Mouse (Mus musculus): ENCODE results near the gene Scg3. TPM values are rescaled to one million over a fixed set of nuclear protein-coding genes. Genes with fewer than 3 reads are reported as not detected.

Scg3 gene
- polyA plus RNA-seq, 1 experiment from 2014 or later: 0.41 TPM

DNA sequence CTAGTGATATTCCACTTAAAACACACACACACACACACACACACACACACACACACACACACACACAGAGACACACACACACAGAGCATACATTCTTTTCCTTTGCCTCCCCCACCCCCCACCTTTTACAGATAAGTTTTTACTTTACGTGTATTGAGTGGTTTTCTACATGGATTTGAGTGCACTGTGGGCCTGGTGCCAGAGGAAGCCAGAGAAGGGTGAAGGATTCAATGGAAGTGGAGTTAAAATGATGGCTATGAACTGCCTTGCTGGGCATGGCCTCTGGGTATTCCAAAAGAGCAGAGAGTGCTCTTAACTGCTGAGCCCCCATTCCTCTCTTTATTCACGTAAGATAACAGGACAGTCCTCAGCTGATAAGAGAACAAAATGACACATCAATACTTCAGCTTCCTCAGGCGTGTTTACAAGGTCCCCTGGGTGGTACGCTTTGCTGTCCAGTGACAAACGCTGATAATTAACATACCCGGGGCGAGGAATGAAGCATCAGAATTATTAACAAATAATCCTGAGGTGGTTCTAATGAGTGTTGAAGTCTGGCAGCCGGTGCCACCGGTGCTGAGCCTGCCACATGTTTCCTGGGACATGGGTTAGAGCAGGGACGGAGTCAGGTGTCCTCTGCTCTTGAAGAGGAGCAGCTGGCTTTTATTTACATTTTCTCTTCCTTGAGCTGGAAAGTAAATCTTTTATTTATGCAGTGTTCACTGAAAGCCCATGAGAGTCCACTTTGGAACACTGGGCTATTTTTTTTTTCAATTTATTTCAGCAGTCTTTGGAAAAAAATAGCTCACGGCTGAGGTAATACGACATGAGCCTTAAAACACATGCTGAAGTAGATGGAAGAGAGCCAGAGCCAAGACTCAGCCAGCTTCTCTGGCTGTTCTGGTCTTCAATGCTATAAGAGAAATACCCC lies 29.6 kb downstream of the Scg3 start:
- H3K4me2 ChIP-seq (ENCODE audit: low read length): 0 out of 2 replicates have a peak overlapping the region, but pooled peaks have one; percentile 9
- 23% methylated on average over 12 of the region's 12 CpGs for WGBS
- no peak overlapping the region for H3K4me3 ChIP-seq (ENCODE audit: control insufficient read depth in 1 of 2, insufficient read depth in 1 of 2, low read depth in 1 of 2, low read length in 2 of 2)
- H3K27me3 ChIP-seq (ENCODE audit: control insufficient read depth, insufficient read depth, low read length): no peaks in the 10 kb centered on the region
- H3K27ac ChIP-seq (replicated peaks in 1 of 2; ENCODE audit: control insufficient read depth in 1 of 2, insufficient read depth in 1 of 2, low read depth in 2 of 2, low read length in 2 of 2): peak overlapping the region in 1 of 2 experiments; percentile 23; a peak in 1 of 4 replicates
- H3K36me3 ChIP-seq (ENCODE audit: control insufficient read depth, insufficient read depth, low read length): no peaks in the 10 kb centered on the region
- ATAC-seq (ENCODE audit: insufficient number of reproducible peaks, insufficient read depth, low FRiP score, low read depth): no peak
- peaks cover 5% of the 10 kb centered on the region in 2 experiments for H3K4me1 ChIP-seq (ENCODE audit: control insufficient read depth in 2 of 2, insufficient read depth in 2 of 2, low read length in 2 of 2)
- no peaks in the 10 kb centered on the region for H3K9me3 ChIP-seq (ENCODE audit: control insufficient read depth, low read length)
- no peak overlapping the region for H3K9ac ChIP-seq (ENCODE audit: low read length)

DNA sequence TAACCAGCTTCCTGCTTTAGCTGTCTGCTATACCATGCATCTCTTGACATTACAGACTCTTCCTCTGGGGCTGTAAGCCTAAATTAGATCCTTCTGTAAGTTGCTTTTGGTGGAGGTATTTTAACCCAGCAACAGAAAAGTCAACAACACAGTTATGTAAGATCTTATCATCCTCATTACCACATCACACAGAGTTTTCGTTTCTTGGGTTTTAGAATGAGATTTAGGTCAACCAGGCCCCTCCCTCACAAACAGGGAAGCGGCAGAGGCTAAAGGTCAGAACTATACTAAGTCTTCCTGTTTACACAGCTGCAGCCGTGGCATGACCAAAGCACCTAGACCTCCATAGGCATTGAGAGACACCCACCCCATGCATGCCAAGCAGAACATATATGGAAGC lies 38.5 kb downstream of the Scg3 start:
- Histone ChIP-seq H3K9ac (ENCODE audit: low read length) (no peak overlapping the region), H3K36me3 (ENCODE audit: control insufficient read depth, insufficient read depth, low read length) (no peaks in the 10 kb centered on the region), H3K27me3 (ENCODE audit: control insufficient read depth, insufficient read depth, low read length) (no peaks in the 10 kb centered on the region), H3K4me3 (ENCODE audit: control insufficient read depth in 1 of 2, insufficient read depth in 1 of 2, low read depth in 1 of 2, low read length in 2 of 2) (no peak overlapping the region), H3K4me1 (ENCODE audit: control insufficient read depth in 2 of 2, insufficient read depth in 2 of 2, low read length in 2 of 2) (no peaks in the 10 kb centered on the region), H3K4me2 (ENCODE audit: low read length) (no peak overlapping the region), H3K9me3 (ENCODE audit: control insufficient read depth, low read length) (no peaks in the 10 kb centered on the region), H3K27ac (replicated peaks in 1 of 2; ENCODE audit: control insufficient read depth in 1 of 2, insufficient read depth in 1 of 2, low read depth in 2 of 2, low read length in 2 of 2) (no peak overlapping the region)
- 48% methylated on average over 3 of the region's 3 CpGs for WGBS
- ATAC-seq (ENCODE audit: insufficient number of reproducible peaks, insufficient read depth, low FRiP score, low read depth): no peak

DNA sequence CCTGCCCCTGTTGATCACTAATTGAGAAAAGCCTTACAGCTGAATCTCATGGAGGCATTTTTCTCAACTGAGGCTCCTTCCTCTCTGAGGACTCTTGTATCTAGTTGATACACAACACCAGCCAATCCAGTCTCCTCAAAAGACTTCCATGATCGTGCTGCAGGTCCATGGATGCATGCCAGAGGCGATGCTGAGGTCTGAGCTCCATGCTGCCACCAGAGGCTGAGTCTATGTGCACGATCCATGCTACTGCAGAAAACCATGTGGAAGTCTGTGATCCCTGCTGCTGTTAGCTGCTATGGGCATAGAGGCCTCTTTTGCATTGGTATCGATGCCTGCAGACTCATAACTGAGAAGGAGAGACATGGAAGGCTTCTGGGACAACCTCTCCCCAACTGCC lies 49.6 kb downstream of the Scg3 start:
- Histone ChIP-seq H3K4me3 (ENCODE audit: control insufficient read depth in 1 of 2, insufficient read depth in 1 of 2, low read depth in 1 of 2, low read length in 2 of 2) (no peak overlapping the region), H3K36me3 (ENCODE audit: control insufficient read depth, insufficient read depth, low read length) (peaks cover 9% of the 10 kb centered on the region; the same call in 1 of the 2 replicates), H3K4me2 (ENCODE audit: low read length) (no peak overlapping the region), H3K27me3 (ENCODE audit: control insufficient read depth, insufficient read depth, low read length) (no peaks in the 10 kb centered on the region), H3K4me1 (ENCODE audit: control insufficient read depth in 2 of 2, insufficient read depth in 2 of 2, low read length in 2 of 2) (peaks cover 3 to 7% of the 10 kb centered on the region in 2 experiments; a peak in 2 of 4 replicates), H3K27ac (replicated peaks in 1 of 2; ENCODE audit: control insufficient read depth in 1 of 2, insufficient read depth in 1 of 2, low read depth in 2 of 2, low read length in 2 of 2) (no peak overlapping the region), H3K9me3 (ENCODE audit: control insufficient read depth, low read length) (0 out of 2 replicates have a peak, but pooled peaks cover 2% of the 10 kb centered on the region), H3K9ac (ENCODE audit: low read length) (no peak overlapping the region)
- WGBS: 73% methylated on average over 4 of the region's 4 CpGs
- no peak for ATAC-seq (ENCODE audit: insufficient number of reproducible peaks, insufficient read depth, low FRiP score, low read depth)

DNA sequence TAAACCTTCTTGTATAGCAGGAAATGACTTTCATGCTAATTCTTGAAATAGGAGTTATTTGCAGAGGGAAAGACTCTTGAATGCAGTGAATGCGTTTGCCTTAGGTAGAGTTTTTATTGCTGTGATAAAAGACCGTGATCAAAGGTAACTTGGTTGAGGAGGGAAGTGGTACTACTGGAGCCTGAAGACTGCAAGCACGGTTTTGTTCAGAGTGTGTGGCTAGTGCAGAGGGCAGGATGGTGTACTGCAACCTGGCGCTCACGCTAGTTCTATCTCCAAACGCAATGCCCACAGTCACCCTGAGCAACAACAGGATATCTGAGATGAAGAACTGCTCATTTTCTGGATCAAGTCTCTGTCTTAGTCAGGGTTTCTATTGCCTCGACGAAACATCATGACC lies 50.3 kb downstream of the Scg3 start:
- 0 out of 2 replicates have a peak, but pooled peaks cover 2% of the 10 kb centered on the region for H3K9me3 ChIP-seq (ENCODE audit: control insufficient read depth, low read length)
- no peak for ATAC-seq (ENCODE audit: insufficient number of reproducible peaks, insufficient read depth, low FRiP score, low read depth)
- no peak overlapping the region for H3K27ac ChIP-seq (replicated peaks in 1 of 2; ENCODE audit: control insufficient read depth in 1 of 2, insufficient read depth in 1 of 2, low read depth in 2 of 2, low read length in 2 of 2)
- peaks cover 9% of the 10 kb centered on the region; the same call in 1 of the 2 replicates for H3K36me3 ChIP-seq (ENCODE audit: control insufficient read depth, insufficient read depth, low read length)
- no peak overlapping the region for H3K9ac ChIP-seq (ENCODE audit: low read length)
- WGBS: 87% methylated on average over 8 of the region's 8 CpGs
- no peaks in the 10 kb centered on the region for H3K27me3 ChIP-seq (ENCODE audit: control insufficient read depth, insufficient read depth, low read length)
- H3K4me1 ChIP-seq (ENCODE audit: control insufficient read depth in 2 of 2, insufficient read depth in 2 of 2, low read length in 2 of 2): peaks cover 3 to 7% of the 10 kb centered on the region in 2 experiments; a peak in 2 of 4 replicates
- H3K4me3 ChIP-seq (ENCODE audit: control insufficient read depth in 1 of 2, insufficient read depth in 1 of 2, low read depth in 1 of 2, low read length in 2 of 2): no peak overlapping the region
- H3K4me2 ChIP-seq (ENCODE audit: low read length): no peak overlapping the region

DNA sequence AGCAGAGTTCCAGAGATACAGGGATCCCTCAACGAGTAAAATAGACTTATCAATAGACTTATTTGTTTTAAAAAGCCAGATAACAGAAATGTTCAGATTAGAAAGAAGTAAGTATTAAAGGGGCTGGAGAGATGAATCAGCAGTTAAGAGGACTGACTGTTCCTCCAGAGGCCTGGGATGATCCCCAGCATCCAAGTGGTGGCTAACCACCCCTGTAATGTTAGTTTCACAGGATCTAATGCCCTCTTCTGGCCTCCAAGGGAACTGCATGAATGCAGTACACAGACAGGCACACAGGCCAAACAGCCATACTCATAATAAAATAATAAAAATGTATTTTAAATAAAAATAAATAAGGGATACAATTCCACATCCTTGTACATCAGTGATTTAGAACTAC lies 51.0 kb downstream of the Scg3 start:
- Histone ChIP-seq H3K27me3 (ENCODE audit: control insufficient read depth, insufficient read depth, low read length) (no peaks in the 10 kb centered on the region), H3K9me3 (ENCODE audit: control insufficient read depth, low read length) (0 out of 2 replicates have a peak, but pooled peaks cover 2% of the 10 kb centered on the region), H3K4me1 (ENCODE audit: control insufficient read depth in 2 of 2, insufficient read depth in 2 of 2, low read length in 2 of 2) (peaks cover 3 to 7% of the 10 kb centered on the region in 2 experiments; a peak in 2 of 4 replicates), H3K9ac (ENCODE audit: low read length) (no peak overlapping the region), H3K36me3 (ENCODE audit: control insufficient read depth, insufficient read depth, low read length) (peaks cover 9% of the 10 kb centered on the region; the same call in 1 of the 2 replicates), H3K4me2 (ENCODE audit: low read length) (no peak overlapping the region), H3K27ac (replicated peaks in 1 of 2; ENCODE audit: control insufficient read depth in 1 of 2, insufficient read depth in 1 of 2, low read depth in 2 of 2, low read length in 2 of 2) (no peak overlapping the region), H3K4me3 (ENCODE audit: control insufficient read depth in 1 of 2, insufficient read depth in 1 of 2, low read depth in 1 of 2, low read length in 2 of 2) (no peak overlapping the region)
- ATAC-seq (ENCODE audit: insufficient number of reproducible peaks, insufficient read depth, low FRiP score, low read depth): no peak
- WGBS: 45% methylated on average over 1 of the region's 1 CpGs

- H3K27me3 ChIP-seq (ENCODE audit: control insufficient read depth, insufficient read depth, low read length): no peaks in the 10 kb centered on the region
- no peak overlapping the region for H3K4me2 ChIP-seq (ENCODE audit: low read length)
- H3K4me1 ChIP-seq (ENCODE audit: control insufficient read depth in 2 of 2, insufficient read depth in 2 of 2, low read length in 2 of 2): peaks cover 3 to 7% of the 10 kb centered on the region in 2 experiments; a peak in 2 of 4 replicates
- peaks cover 8% of the 10 kb centered on the region; the same call in 1 of the 2 replicates for H3K36me3 ChIP-seq (ENCODE audit: control insufficient read depth, insufficient read depth, low read length)
- WGBS: 59% methylated on average over 10 of the region's 10 CpGs
- H3K4me3 ChIP-seq (ENCODE audit: control insufficient read depth in 1 of 2, insufficient read depth in 1 of 2, low read depth in 1 of 2, low read length in 2 of 2): no peak overlapping the region
- H3K9ac ChIP-seq (ENCODE audit: low read length): no peak overlapping the region
- ATAC-seq (ENCODE audit: insufficient number of reproducible peaks, insufficient read depth, low FRiP score, low read depth): no peak
- 0 out of 2 replicates have a peak, but pooled peaks cover 2% of the 10 kb centered on the region for H3K9me3 ChIP-seq (ENCODE audit: control insufficient read depth, low read length)
- H3K27ac ChIP-seq (replicated peaks in 1 of 2; ENCODE audit: control insufficient read depth in 1 of 2, insufficient read depth in 1 of 2, low read depth in 2 of 2, low read length in 2 of 2): no peak overlapping the region
These were observed 51.7 kb downstream of the Scg3 start for GRCm38 (mm10) chr9:75632111-75632510.

GRCm38 (mm10) chr9:75630823-75631454 lies 52.9 kb downstream of the Scg3 start:
- H3K4me1 ChIP-seq (ENCODE audit: control insufficient read depth in 2 of 2, insufficient read depth in 2 of 2, low read length in 2 of 2): peaks cover 3 to 7% of the 10 kb centered on the region in 2 experiments; a peak in 2 of 4 replicates
- no peak overlapping the region for H3K4me2 ChIP-seq (ENCODE audit: low read length)
- 0 out of 2 replicates have a peak, but pooled peaks cover 2% of the 10 kb centered on the region for H3K9me3 ChIP-seq (ENCODE audit: control insufficient read depth, low read length)
- no peak overlapping the region for H3K4me3 ChIP-seq (ENCODE audit: control insufficient read depth in 1 of 2, insufficient read depth in 1 of 2, low read depth in 1 of 2, low read length in 2 of 2)
- no peak for ATAC-seq (ENCODE audit: insufficient number of reproducible peaks, insufficient read depth, low FRiP score, low read depth)
- H3K27ac ChIP-seq (replicated peaks in 1 of 2; ENCODE audit: control insufficient read depth in 1 of 2, insufficient read depth in 1 of 2, low read depth in 2 of 2, low read length in 2 of 2): peak overlapping the region; percentile 41 to 45; a peak in 2 of 4 replicates
- H3K27me3 ChIP-seq (ENCODE audit: control insufficient read depth, insufficient read depth, low read length): no peaks in the 10 kb centered on the region
- H3K36me3 ChIP-seq (ENCODE audit: control insufficient read depth, insufficient read depth, low read length): 0 out of 2 replicates have a peak, but pooled peaks cover 6% of the 10 kb centered on the region
- 65% methylated on average over 8 of the region's 8 CpGs for WGBS
- no peak overlapping the region for H3K9ac ChIP-seq (ENCODE audit: low read length)

Measured in heart, embryonic 14.5 days (tissue).